Mouse (Mus musculus) ovary, postnatal 10 days (tissue): ENCODE results near the gene Lep.

Experiments
- DNase-seq: peaks from one replicate; pipeline ENCODE4 v3.0.0; 2022; ENCODE audit warnings: low spot score

Gene Lep

GRCm38 (mm10) chr6:29044029-29044428 is 16.0 kb upstream of the Lep start:
- DNase-seq, result no peak

- no peak for DNase-seq
These were observed 10.1 kb upstream of the Lep start for GRCm38 (mm10) chr6:29049926-29050325.

GRCm38 (mm10) chr6:29052188-29052587 is 7.8 kb upstream of the Lep start:
- DNase-seq, result no peak

- no peak for DNase-seq
These were observed 6.8 kb upstream of the Lep start for GRCm38 (mm10) chr6:29053181-29053580.

GRCm38 (mm10) chr6:29056377-29056776 is 3.6 kb upstream of the Lep start:
- DNase-seq, result no peak

GRCm38 (mm10) chr6:29066389-29066790 is 6.4 kb downstream of the Lep start:
- no peak for DNase-seq

GRCm38 (mm10) chr6:29072258-29072657 is 12.2 kb downstream of the Lep start:
- no peak for DNase-seq

GRCm38 (mm10) chr6:29073462-29074132 is 13.6 kb downstream of the Lep start:
- DNase-seq, result no peak

GRCm38 (mm10) chr6:29074133-29074469 is 14.1 kb downstream of the Lep start:
- DNase-seq, result no peak

GRCm38 (mm10) chr6:29079291-29079690 is 19.3 kb downstream of the Lep start:
- no peak for DNase-seq

- no peak for DNase-seq
These were observed 21.9 kb downstream of the Lep start for GRCm38 (mm10) chr6:29081826-29082363.

GRCm38 (mm10) chr6:29082776-29083354 is 22.8 kb downstream of the Lep start:
- no peak for DNase-seq

- no peak for DNase-seq
These were observed 24.4 kb downstream of the Lep start for GRCm38 (mm10) chr6:29084401-29084800.

GRCm38 (mm10) chr6:29087921-29088709 is 28.1 kb downstream of the Lep start:
- no peak for DNase-seq

- no peak for DNase-seq
These were observed 32.2 kb downstream of the Lep start for GRCm38 (mm10) chr6:29092234-29092633.

GRCm38 (mm10) chr6:29092904-29093303 is 32.9 kb downstream of the Lep start:
- DNase-seq, result no peak

GRCm38 (mm10) chr6:29099536-29100170 is 39.6 kb downstream of the Lep start:
- no peak for DNase-seq

GRCm38 (mm10) chr6:29100423-29100822 is 40.4 kb downstream of the Lep start:
- no peak for DNase-seq

- no peak for DNase-seq
These were observed 41.3 kb downstream of the Lep start for GRCm38 (mm10) chr6:29101248-29101864.

- DNase-seq, result no peak
These were observed 48.4 kb downstream of the Lep start for GRCm38 (mm10) chr6:29108376-29108775.

GRCm38 (mm10) chr6:29111501-29111900 is 51.5 kb downstream of the Lep start:
- DNase-seq, result no peak

GRCm38 (mm10) chr6:29115756-29116155 is 55.7 kb downstream of the Lep start:
- no peak for DNase-seq
